Mouse (Mus musculus) A20 (cell line): Measurements from ENCODE around the gene Cmss1.

Source experiments
- DNase-seq: peaks from one replicate; pipeline ENCODE4 v3.0.0-alpha.2; 2011; ENCODE audit warnings: low read depth, low spot score

Gene Cmss1

DNA sequence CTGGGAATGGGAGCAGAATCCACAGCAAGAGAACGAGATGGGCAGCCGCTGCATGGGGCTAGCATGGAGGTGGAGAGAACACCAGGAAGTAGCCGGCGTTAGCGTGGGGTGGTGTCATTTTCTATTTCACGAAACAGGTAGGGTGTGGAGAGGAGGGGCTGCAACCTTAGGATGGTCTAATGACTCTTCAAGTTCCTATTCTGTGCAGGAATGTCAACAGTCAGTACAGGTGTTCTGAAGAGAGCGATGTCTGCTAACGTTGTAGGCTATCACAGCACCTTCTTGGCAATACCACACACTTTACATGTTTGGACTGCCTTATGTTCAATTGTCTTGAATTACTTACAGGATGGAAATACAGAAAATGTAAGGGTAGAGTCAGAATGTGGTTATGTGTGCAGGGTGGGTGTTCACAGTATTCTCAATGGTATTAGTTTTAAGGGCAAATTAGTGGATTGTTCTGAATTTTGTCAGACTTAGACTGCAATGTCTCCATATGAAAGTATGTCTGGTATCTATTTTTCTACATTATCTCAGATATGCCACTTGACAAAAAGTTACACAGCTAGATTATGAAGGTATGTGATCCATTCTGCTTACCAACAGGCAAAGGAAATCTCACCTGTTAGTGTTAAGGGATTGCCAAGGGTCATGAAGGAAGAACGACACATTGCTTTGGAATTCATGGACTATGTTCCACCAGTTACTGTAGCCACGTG, 311.3 kb downstream of the Cmss1 start:
- no peak for DNase-seq

DNA sequence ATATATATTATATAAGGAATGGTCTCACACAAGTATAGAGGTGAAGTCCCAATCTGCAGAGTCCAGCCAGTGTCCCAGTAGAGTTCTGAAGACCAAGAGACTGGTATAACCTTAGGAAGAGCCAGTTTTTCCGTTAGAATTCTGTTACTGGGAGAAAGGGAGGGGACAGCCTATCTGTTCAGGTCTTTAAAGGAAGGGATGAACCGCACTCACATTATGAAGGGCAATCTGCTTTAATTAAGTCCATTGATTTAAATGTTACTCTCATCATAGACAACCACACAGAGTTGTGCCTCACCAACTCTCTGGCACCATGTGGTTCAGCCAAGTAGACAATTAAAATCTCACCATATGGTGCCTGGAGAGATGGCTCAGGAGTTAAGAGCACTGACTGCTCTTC, 313.9 kb downstream of the Cmss1 start, which contains the start of gene Tmem30c:
Tmem30c (minus strand) TSS at position 101 of the 400 bp plus-strand sequence.
- no peak for DNase-seq

DNA sequence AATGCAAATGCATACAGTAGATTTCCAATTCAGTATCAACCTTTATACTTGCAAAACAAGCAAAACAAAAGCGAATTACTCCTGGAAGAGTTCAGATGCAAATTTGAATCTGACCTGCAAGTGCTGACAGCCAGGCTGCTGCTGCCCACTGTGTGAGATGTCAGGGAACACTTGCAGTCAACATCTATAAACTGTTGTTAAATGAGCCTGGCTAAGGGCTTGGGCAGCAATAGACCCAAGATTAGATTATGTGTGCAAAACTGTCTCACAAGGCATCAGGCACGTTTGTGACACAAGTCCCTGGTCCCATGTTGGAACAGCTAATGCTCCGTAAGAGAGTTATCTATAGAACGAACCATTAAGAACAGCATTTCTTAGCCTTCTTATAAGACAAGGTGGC, 314.4 kb downstream of the Cmss1 start:
- DNase-seq = no peak

DNA sequence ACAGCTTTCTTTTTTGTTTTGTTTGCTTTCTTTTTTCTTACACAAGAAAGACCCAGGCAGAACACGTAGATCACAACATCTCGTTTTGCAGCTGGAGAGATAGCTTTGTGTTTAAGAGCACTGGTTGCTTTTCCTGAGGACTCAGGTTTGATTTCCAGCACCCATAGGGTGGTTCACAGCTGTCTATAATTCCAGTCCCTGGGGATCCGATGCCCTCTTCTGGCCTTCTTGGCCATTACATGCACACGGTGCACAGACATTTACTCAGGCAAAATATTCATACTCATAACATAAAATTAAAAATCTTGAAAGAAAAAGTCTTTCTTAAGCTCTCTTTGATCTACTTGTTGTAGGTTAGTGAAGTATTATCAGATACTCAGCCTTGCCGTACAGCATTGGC, 315.0 kb downstream of the Cmss1 start:
- DNase-seq = peak; percentile 10

DNA sequence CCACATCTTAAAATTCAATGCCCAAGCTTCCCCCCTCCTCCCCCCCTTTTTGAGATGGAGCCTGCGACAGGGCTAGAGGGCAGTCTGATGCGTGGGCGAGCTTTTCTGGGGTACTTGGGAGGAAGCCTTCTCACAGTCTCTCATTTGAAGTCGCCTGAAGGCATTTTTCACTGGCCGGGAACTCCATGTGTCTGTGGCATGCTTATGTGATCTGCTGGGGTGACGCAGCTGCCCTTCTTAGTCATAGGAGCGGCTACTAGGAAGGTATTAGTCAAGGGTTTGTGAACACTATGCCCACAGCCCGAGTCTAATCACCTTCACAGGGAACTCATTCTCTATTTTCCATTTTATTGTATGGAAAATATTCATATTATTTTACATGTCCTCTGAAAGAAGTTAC, 325.2 kb downstream of the Cmss1 start:
- no peak for DNase-seq

DNA sequence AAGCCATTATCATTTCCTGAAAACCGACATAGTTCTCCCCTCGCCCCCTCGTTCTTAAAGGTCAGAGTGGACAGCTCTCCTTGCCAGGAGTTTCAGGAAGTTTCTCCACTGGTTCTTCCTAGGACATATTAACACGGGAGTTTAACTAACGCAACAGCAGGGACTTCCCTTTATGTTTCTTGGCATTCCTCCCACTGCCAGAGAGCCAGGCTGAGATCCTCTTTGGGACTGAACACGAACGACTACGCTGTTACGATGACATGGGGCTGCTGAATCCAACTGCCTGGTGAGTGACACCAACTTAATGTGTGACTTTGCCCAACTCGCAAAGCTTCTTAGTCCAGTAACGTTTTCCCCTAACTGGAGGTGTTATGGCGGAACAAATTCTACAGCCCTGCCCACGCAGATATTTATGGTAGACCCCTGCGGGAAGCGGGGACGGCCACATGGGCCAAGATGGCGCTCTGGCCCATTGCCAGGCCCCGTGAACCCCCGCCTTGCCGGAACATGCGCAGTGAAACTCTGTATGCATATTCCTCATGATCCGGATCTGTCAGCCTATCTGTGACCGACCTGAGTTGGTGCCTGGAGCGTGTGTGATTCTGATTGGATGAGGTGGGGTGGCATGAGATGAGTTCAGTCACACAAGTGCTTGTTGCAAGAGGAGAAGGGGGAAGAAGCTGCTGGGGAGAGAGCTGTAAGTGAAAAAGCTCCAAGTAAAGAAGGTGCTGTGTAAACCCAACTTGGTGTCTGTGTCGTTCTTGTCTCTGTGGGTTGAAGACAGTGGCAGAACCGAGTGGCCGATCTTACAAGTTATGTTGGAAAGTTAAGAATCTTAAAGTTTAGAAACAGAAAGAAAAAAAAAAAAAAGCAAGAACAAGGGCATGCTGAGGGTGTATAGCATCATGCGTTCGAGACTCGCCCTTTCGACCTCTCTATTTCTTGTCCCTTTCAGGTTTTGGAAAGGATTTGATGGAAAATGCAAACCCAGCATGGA, 326.1 kb downstream of the Cmss1 start:
- DNase-seq = no peak

DNA sequence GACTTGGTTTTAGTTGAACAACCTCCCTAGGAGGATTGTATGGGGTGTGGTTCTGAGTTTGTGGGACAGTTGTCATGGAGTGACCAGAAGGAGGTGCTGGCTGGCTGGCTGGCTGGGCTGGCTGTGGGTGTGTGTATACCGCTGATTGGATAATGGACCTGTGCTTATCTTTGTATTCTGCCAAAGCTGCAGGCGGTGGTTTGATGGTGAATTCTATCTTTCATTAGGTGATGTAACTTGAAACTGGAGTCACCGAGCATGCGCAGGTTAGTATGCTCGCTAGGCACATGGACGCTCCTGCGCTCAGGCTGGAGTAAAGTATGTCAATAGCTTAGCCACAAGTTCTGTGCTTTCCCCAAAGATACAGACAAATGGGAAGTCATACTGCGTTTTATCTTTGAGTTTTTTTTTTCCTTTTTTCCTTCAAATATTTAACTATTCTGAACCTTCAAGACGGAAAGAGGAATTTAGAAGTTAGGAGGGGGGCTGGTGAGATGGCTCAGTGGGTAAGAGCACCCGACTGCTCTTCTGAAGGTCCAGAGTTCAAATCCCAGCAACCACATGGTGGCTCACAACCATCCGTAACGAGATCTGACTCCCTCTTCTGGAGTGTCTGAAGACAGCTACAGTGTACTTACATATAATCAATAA, 327.6 kb downstream of the Cmss1 start:
- DNase-seq = no peak

DNA sequence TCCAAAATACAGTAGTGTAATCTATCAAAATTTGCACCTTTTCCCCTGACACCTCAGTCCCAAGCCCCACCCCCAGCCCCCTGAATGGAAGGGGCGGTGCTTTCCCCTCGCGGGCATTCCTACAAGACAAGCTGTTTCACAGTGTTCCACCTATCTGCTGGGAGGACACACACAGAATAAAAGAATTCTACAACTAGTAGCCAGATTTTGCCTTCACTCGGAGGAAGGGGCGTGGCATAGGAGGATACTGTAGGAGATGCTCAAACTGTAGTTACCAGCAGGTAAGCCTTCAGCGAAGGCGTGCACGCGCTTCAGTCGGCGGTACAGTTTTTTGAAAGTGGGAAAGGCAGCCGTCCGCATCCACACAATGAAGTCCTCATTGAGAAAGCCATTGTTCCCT, 336.9 kb downstream of the Cmss1 start:
- no peak for DNase-seq

DNA sequence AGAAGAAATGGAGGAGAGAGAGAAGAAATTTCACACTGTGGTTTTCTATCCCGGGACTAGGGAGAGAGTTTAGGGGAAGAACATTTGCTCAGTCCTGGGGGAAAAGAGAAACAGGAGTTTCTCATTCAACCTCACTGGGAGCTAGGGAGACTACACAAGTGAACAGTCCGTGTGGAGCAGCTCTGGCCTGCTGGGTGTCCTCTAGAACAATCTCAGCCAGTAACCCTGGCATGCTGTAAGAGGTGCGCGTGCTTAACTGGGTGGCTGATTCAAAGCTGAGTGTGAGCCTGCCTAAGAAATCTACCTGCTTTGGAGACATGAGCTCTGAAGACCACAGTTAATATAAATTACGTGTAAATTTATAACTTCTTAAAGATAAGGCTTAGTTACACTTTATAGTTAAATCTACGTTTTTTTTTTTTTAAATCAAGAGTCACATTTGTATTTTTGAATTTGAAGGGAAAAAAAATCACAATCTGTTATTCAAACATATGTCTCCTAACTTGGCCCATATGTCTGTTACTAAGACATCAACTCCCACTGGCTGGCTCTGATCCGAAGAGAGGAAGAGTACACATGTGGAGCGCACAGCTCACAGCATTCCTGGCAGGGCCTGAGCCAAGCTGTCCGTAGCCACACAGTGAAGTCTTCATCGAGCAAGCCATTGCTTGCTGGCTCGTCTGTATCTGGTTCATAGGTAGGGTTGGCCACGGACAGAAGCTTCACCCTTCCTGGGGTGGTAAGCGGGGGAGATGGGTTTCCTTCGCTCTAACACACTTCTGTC, 338.4 kb downstream of the Cmss1 start:
- DNase-seq = no peak

DNA sequence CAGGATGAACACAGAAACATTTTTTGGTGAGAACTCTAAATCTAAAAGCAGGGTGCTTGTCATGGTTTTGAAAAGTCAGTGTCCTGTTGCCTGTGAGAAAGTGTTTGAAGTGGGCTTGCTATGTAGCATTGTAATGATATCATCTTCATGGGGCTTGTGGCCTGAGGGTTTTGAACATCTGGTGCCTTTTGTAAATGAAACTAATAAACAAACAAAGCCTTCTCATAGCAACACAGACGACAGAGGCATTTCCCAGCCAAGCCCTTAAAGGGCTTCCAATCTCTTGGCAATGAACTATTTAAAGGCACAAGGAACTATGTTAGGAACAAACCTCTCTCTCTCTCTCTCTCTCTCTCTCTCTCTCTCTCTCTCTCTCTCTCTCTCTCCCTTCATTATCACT, 339.6 kb downstream of the Cmss1 start:
- no peak for DNase-seq

DNA sequence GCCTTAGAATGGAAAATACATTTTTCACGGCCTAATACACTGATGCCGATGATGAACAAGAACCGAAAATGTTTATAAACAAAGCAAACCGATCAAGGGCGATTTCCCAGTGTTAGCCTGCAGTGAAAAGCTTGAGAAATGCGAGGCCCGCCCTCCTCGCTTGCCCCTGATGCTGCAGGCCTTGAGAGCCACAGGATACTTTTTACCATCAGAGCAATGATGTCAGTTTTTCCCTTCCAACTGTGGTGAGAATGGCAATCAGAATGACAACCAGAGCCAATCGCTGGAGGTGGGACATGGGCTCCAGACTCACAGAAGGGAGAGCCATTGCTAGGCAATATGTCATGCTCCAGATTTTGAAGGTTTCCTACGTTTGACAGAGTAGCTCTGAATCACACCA, 346.5 kb downstream of the Cmss1 start:
- DNase-seq = no peak

DNA sequence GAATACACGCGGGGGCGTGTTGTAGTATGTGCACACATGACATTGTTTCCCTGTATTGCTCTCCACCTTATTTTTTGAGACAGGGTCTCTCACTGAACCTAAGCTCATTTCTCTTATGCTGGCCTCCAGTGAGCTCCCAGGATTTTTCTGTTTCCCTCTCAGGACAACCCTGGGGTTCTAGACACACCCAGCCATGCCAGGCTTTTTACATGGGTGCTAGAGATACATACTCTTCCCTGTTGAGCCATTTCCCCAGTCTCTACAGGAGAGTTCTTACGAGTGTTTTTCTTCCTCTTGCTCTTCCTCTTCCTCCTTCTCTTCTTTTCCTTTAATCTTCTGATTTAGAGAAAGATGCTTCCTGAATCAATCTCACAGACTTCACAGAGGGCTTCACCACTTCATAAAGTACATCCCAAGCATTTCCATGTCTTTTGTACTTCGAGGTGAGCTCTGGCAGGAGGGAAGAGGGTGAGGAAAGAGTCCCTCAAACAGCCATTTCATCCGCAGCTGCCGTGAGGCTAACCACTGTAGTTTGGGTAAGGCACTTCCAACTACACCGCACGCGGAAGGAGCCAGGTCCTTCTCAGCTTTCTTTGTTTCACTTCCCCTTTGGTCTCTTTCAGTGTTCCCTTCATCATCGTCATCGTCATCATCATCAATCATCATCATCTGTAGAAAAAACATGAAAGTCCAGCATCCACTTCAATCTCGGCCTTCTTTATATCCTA, 347.1 kb downstream of the Cmss1 start:
- DNase-seq = peak; percentile 53
